Mouse (Mus musculus) G1E (cell line): ENCODE measurements around the gene Crp.

Experiments
- CTCF ChIP-seq: IDR thresholded peaks from 2 replicates; pipeline ENCODE4 v1.5.1; 2012; ENCODE audit warnings: low read depth, low read length, inconsistent platforms, mixed read lengths
- GATA1 ChIP-seq: IDR thresholded peaks from 2 replicates; pipeline ENCODE4 v1.6.1; 2012; ENCODE audit warnings: borderline replicate concordance, low read length, inconsistent platforms, mixed read lengths
- GATA2 ChIP-seq: IDR thresholded peaks from 2 replicates; pipeline ENCODE4 v1.6.1; 2012; ENCODE audit warnings: low read depth, low read length, inconsistent platforms, borderline replicate concordance
- TAL1 ChIP-seq: conservative IDR thresholded peaks from 2 replicates; pipeline ENCODE4 v1.6.1; 2012; ENCODE audit warnings: low read depth, low read length, inconsistent platforms, mixed read lengths

DNA sequence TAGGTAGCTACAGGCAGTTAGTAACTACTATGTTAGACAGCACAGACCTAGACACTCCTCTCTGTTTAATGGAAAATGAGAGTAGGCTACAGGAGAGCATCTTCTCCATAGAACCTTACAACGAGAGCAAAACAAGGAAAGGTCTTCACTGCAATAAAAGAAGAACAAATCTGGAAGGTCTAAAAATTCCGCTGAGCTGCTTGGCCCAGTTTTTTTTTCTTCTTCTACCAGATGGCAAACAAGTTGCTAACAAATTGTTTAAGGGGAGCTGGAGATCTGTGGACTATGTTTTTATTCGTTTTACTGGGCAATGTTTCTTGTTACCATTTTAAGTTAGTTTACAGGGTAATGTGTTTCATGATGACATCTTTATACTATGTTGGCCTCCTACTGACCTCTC is 53.4 kb downstream of the Crp start:
- TF ChIP-seq GATA1 (no peak), CTCF (no peak), GATA2 (no peak), TAL1 (no peak)
